Mouse (Mus musculus) MEL (cell line): ENCODE measurements around the gene Lrrfip1.

ENCODE experiments used
- CTCF ChIP-seq, 3 experiments: IDR thresholded peaks in 2 of 3; conservative IDR thresholded peaks in 1 of 3; 2 replicates each; pipeline ENCODE4 v1.5.1; 2011 to 2012; ENCODE audit warnings: low read length in 3 of 3, low read depth in 2 of 3, mild to moderate bottlenecking in 2 of 3, improper control_type of control experiment in 1 of 3, inconsistent platforms in 1 of 3, mixed read lengths in 1 of 3, moderate library complexity in 1 of 3; ENCODE audit not compliant: control insufficient read depth in 1 of 3, insufficient read depth in 1 of 3, poor library complexity in 1 of 3, severe bottlenecking in 1 of 3
- KAT2A ChIP-seq: conservative IDR thresholded peaks from 2 replicates; pipeline ENCODE4 v1.6.1; 2012; ENCODE audit warnings: low read depth, low read length, improper control_type of control experiment, inconsistent platforms
- SIN3A ChIP-seq: IDR thresholded peaks from 2 replicates; pipeline ENCODE4 v1.6.1; 2012; ENCODE audit warnings: low read length, improper control_type of control experiment, inconsistent platforms
- ZMIZ1 ChIP-seq: IDR thresholded peaks from 2 replicates; pipeline ENCODE4 v1.6.1; 2012; ENCODE audit warnings: low read depth, mild to moderate bottlenecking, inconsistent platforms, low read length, improper control_type of control experiment, moderate library complexity
- ZNF384 ChIP-seq: IDR thresholded peaks from 2 replicates; pipeline ENCODE4 v1.6.1; 2012; ENCODE audit warnings: low read depth, mild to moderate bottlenecking, inconsistent platforms, low read length, improper control_type of control experiment

DNA sequence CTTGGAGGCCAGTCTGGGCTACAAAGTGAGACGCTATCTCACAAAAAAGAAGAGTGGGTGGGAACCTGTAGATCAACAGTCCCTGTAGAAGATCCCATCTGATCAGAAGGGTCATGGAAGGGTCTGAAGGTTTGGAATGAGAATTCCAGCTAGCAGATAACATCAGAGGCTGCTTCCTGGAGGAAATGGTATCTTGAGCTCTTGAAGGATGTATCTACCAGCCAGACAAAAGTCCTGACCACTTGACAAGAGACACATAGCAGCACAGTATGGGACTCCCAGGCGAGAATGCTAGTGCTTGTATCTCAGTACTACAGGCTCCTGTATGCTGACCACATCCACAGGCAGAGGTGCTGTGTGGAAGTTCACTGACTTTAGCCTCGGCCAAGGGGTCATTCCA is 2.6 kb downstream of the Lrrfip1 start:
- no peak for TF ChIP-seq SIN3A
- no peak for TF ChIP-seq CTCF (IDR thresholded peaks at IDR 0.05 in 2 of 3, conservative IDR thresholded peaks at IDR 0.05 in 1 of 3; ENCODE audit: control insufficient read depth in 1 of 3, insufficient read depth in 1 of 3, low read depth in 2 of 3, low read length in 3 of 3, poor library complexity in 1 of 3, severe bottlenecking in 1 of 3)
- TF ChIP-seq KAT2A, result no peak
- TF ChIP-seq ZNF384, result no peak
- TF ChIP-seq ZMIZ1, result no peak
